Mouse (Mus musculus): Measurements from ENCODE around the gene Bicra. TPM values are rescaled to one million over a fixed set of nuclear protein-coding genes. Genes with fewer than 3 reads are reported as not detected.

Gene Bicra
- 7.7 and 10.7 TPM in 2 replicates for polyA plus RNA-seq (2016; fragmentation: Nextera tagmentation; extraction: Ambion mirVana)

GRCm38 (mm10) chr7:16047338-16048146, at the start of gene Bicra:
TSS of gene Bicra (minus strand) at chr7:16047921.
- WGBS: under 1% methylated on average over 69 of the region's 69 CpGs
- H3K36me3 ChIP-seq: peaks cover 11% of the 10 kb centered on the region
- H3K27me3 ChIP-seq (ENCODE audit: insufficient read depth, poor library complexity, severe bottlenecking): no peaks in the 10 kb centered on the region
- peaks cover 69% of the 10 kb centered on the region for H3K4me1 ChIP-seq (replicated peaks)
- H3K9me3 ChIP-seq: no peaks in the 10 kb centered on the region
- peak within 1 kb of the TSS; percentile 99 for H3K4me3 ChIP-seq
- peak; percentile 82 for DNase-seq (ENCODE audit: low spot score)
- H3K27ac ChIP-seq: peak within 1 kb of the TSS; percentile 100

- no peaks in the 10 kb centered on the region for H3K36me3 ChIP-seq
- no peak overlapping the region for H3K27ac ChIP-seq
- peaks cover 15% of the 10 kb centered on the region for H3K4me1 ChIP-seq (replicated peaks)
- H3K4me3 ChIP-seq: no peak overlapping the region
- peaks cover 5% of the 10 kb centered on the region; the same call in 1 of the 2 replicates for H3K27me3 ChIP-seq (ENCODE audit: insufficient read depth, poor library complexity, severe bottlenecking)
- 76% methylated on average over 3 of the region's 3 CpGs for WGBS
- H3K9me3 ChIP-seq: no peaks in the 10 kb centered on the region
- no peak for DNase-seq (ENCODE audit: low spot score)
Measured at GRCm38 (mm10) chr7:16094592-16094991, 46.9 kb upstream of the Bicra start.

DNA sequence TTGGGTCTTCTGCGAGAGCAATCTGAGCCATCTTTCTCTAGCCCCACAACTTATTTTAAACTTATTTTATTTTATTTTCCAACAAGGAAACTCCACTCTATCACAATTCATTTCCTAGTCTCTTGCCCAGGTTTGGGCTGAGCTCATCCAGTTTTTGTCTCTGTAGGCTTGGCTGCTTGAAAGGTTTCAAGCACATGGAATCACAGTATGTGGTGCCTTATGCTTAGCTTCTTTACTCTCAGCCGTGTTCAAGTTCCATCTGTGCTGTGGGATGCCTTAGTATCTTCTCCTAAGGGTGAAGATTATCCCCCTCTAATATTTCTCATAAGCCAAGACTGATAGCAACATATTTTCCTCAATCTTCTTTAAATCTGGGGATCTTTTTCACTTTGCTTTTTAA, 39.9 kb upstream of the Bicra start:
- Histone ChIP-seq H3K27ac (no peak overlapping the region), H3K4me1 (replicated peaks) (no peaks in the 10 kb centered on the region), H3K36me3 (no peaks in the 10 kb centered on the region), H3K4me3 (no peak overlapping the region), H3K9me3 (no peaks in the 10 kb centered on the region), H3K27me3 (ENCODE audit: insufficient read depth, poor library complexity, severe bottlenecking) (no peaks in the 10 kb centered on the region)
- no peak for DNase-seq (ENCODE audit: low spot score)
- 76% methylated on average over 2 of the region's 2 CpGs for WGBS

- H3K4me3 ChIP-seq: no peak overlapping the region
- 65% methylated on average over 4 of the region's 4 CpGs for WGBS
- H3K4me1 ChIP-seq (replicated peaks): no peaks in the 10 kb centered on the region
- no peaks in the 10 kb centered on the region for H3K36me3 ChIP-seq
- no peaks in the 10 kb centered on the region for H3K9me3 ChIP-seq
- H3K27me3 ChIP-seq (ENCODE audit: insufficient read depth, poor library complexity, severe bottlenecking): no peaks in the 10 kb centered on the region
- no peak overlapping the region for H3K27ac ChIP-seq
- no peak for DNase-seq (ENCODE audit: low spot score)
Measured at GRCm38 (mm10) chr7:16083361-16083760, 35.6 kb upstream of the Bicra start.

GRCm38 (mm10) chr7:16080581-16080980, 32.9 kb upstream of the Bicra start:
- WGBS: 77% methylated on average over 4 of the region's 4 CpGs
- no peaks in the 10 kb centered on the region for H3K4me1 ChIP-seq (replicated peaks)
- H3K9me3 ChIP-seq: no peaks in the 10 kb centered on the region
- H3K27ac ChIP-seq: no peak overlapping the region
- no peak overlapping the region for H3K4me3 ChIP-seq
- H3K27me3 ChIP-seq (ENCODE audit: insufficient read depth, poor library complexity, severe bottlenecking): peaks cover 3% of the 10 kb centered on the region; the same call in 1 of the 2 replicates
- DNase-seq (ENCODE audit: low spot score): no peak
- H3K36me3 ChIP-seq: no peaks in the 10 kb centered on the region

DNA sequence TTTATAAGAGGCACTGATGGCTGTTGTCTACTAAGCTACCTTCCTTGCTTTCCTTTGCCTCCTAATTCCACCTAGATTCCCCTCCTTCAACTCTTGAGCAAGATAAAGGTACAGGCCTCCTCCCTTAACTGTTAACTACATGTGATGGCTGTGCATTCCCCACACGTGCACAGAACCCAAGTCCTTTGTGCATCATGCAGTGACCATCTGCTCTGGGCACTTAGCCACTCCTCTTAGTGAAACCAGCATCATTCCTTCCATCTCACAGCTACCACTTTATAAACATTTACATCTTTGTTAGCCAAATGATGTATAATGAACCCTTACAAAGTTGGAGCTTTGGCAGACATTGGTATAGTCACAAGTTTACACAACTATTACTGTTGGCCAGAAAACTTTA, 32.2 kb upstream of the Bicra start:
- no peaks in the 10 kb centered on the region for H3K9me3 ChIP-seq
- no peak overlapping the region for H3K4me3 ChIP-seq
- H3K27me3 ChIP-seq (ENCODE audit: insufficient read depth, poor library complexity, severe bottlenecking): peaks cover 3% of the 10 kb centered on the region; the same call in 1 of the 2 replicates
- H3K36me3 ChIP-seq: no peaks in the 10 kb centered on the region
- H3K27ac ChIP-seq: no peak overlapping the region
- whole genome bisulfite sequencing: 76% methylated on average over 1 of the region's 1 CpGs
- no peak for DNase-seq (ENCODE audit: low spot score)
- H3K4me1 ChIP-seq (replicated peaks): no peaks in the 10 kb centered on the region

DNA sequence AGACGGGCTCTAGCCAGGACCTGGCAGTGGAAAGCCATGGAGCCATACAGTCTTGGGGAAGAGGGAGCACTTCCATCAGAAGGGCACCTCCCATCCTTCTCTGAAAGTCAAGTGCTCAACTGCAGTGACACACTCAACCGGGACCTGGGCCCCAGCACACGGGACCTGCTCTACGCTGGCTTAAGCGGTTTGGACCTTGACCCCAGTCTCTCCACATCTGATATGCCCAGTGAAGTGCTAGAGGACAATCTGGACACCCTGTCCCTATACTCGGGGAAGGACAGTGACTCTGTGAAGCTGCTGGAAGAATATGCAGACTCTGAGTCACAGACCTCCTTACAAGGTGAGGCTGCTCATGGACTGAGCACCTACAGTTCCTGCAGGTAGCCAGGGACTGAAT, 24.2 kb upstream of the Bicra start:
- Histone ChIP-seq H3K4me1 (replicated peaks) (no peaks in the 10 kb centered on the region), H3K4me3 (no peak overlapping the region), H3K36me3 (no peaks in the 10 kb centered on the region), H3K9me3 (no peaks in the 10 kb centered on the region), H3K27ac (no peak overlapping the region), H3K27me3 (ENCODE audit: insufficient read depth, poor library complexity, severe bottlenecking) (peaks cover 3% of the 10 kb centered on the region; the same call in 1 of the 2 replicates)
- 88% methylated on average over 6 of the region's 6 CpGs for WGBS
- DNase-seq (ENCODE audit: low spot score): no peak

DNA sequence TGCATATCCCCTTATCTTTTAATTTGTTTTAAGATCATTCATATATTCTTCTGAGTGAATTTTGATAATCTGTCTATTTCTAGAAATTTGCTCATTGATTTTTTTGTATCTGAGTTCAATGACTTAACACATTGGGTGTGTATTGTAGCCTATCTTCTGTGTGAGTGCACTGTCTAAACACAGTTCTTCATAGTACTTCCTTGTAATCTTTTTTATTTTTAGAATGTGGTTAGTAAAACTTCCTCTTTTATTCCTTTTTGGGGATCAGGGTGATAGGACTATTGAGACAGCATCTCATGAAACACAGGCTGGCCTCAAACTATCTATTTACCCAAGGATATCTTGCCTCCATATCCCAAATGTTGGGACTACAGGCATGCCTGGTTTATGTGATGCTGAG, 23.1 kb upstream of the Bicra start:
- H3K9me3 ChIP-seq: no peaks in the 10 kb centered on the region
- H3K27ac ChIP-seq: no peak overlapping the region
- H3K4me3 ChIP-seq: no peak overlapping the region
- no peaks in the 10 kb centered on the region for H3K36me3 ChIP-seq
- DNase-seq (ENCODE audit: low spot score): no peak
- no peaks in the 10 kb centered on the region for H3K4me1 ChIP-seq (replicated peaks)
- no peaks in the 10 kb centered on the region; the same call in 1 of the 2 replicates for H3K27me3 ChIP-seq (ENCODE audit: insufficient read depth, poor library complexity, severe bottlenecking)

DNA sequence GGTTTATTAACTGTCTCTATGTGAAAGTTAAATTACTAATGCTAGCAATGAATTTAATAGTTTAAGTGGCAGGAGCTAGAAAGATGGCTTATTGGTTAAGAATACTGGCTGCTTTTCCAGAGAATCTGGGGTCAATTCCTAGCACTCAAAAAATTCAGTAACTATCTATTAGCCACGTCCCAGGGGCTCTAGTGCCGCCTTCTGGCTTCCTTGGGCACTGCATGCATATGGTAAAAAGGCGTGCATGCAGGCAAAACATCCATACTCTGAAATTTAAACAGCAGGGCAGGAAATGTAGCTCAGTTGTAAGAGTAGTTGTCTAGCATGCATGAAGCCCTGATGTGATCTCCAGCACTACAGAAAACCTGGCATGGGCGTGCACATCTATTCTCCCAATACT, 15.8 kb upstream of the Bicra start:
- no peak for DNase-seq (ENCODE audit: low spot score)
- 34% methylated on average over 4 of the region's 4 CpGs for WGBS
- peaks cover 42% of the 10 kb centered on the region for H3K27me3 ChIP-seq (ENCODE audit: insufficient read depth, poor library complexity, severe bottlenecking)

DNA sequence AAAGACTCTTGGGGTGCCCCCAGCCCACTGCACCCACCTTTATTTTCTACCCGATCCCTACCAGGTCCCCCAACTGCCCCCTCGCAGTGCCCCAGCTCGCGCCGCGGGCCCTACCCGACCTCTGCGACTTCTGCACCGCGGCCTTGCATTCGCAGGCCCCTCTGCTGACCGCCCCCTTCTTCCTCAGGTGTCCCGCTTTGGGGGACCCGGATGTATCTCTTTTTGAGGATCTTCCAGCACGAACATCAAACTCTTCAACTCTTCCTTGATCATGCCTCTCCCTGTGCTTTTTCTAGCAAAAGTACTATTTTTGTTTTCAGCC, 14.3 kb upstream of the Bicra start:
- Histone ChIP-seq H3K27me3 (ENCODE audit: insufficient read depth, poor library complexity, severe bottlenecking) (peaks cover 42% of the 10 kb centered on the region), H3K4me3 (peak overlapping the region; percentile 33; the same call in 1 of the 2 replicates), H3K9me3 (peaks cover 14% of the 10 kb centered on the region), H3K27ac (no peak overlapping the region), H3K36me3 (no peaks in the 10 kb centered on the region), H3K4me1 (replicated peaks) (no peaks in the 10 kb centered on the region)
- DNase-seq (ENCODE audit: low spot score): no peak
- 69% methylated on average over 15 of the region's 15 CpGs for WGBS

More for the DNA sequence above, 15.8 kb upstream of the Bicra start:
- H3K9me3 ChIP-seq: peaks cover 14% of the 10 kb centered on the region
- no peak overlapping the region for H3K27ac ChIP-seq
- H3K36me3 ChIP-seq: no peaks in the 10 kb centered on the region
- no peaks in the 10 kb centered on the region for H3K4me1 ChIP-seq (replicated peaks)
- H3K4me3 ChIP-seq: no peak overlapping the region

DNA sequence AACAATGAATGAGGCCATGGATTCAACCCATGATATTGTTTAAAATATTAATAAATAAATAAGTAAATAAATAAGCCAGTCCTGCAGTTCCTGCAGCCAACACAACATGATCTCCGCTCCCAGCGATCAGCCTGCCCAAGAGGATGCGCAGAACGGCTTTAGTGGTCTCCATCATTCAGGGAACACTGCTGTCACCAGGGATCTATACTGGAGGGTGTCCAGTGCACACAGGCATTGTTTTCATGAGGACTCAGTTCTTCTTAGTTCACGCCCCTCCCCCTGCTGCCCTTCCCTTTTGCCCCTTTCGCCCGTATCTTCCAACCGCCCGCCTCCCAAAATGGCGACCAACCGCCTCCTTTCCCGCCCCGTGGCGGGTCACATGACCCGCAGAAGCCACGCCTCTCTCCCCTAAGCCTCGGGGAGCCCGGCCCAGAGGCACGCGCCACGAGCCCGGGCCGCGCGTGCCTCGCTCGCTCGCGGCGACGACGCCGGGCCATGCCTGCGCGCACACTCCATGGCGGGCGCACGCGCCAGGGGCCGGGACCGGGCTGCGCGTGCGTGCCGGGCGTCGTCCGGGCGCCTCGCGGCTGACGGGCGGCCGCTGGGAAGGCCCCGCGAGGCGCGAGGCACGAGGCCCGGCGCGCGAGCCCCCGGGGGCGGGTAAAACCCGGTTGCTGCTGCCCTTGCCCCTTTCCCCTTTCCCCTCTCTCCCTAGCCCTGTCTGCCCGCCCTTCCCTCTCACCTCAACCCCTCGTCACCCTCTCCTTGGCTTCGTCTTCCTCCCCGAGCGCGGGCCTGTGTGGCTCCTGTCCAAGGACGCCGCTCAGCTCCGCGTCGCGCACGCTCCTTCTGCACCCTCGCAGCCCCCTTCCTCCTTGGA, 13.7 kb upstream of the Bicra start, which contains the start of gene Zfp541:
TSS of gene Zfp541 (plus strand) at position 596 of the 880 bp plus-strand sequence.
- Histone ChIP-seq H3K4me3 (peak within 1 kb of the TSS; percentile 33), H3K27me3 (ENCODE audit: insufficient read depth, poor library complexity, severe bottlenecking) (peaks cover 42% of the 10 kb centered on the region), H3K4me1 (replicated peaks) (no peaks in the 10 kb centered on the region), H3K9me3 (peaks cover 14% of the 10 kb centered on the region), H3K27ac (no peak within 1 kb of the TSS), H3K36me3 (no peaks in the 10 kb centered on the region)
- WGBS: 47% methylated on average over 80 of the region's 80 CpGs
- DNase-seq (ENCODE audit: low spot score): peak; percentile 20

DNA sequence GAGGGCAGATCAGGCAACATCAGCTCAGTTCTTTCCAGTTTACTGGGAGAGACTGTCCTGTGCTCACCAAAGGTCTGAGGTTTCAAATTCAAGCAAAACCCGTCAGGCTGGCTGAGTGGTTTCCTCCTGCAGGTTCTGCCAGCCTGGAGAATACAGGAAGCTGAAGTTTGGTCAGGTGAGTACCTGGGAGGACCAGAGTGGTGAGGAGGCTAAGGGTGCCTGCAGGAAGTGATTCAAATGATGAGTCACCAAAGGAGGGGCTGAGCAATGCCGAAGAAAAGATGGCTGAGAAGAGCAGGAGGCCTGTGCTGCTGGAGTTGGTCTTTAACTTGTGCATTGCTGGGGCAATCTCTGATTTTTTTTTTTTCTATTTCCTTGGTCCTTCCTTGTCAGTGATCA, 9.4 kb upstream of the Bicra start:
- Histone ChIP-seq H3K27ac (no peak overlapping the region), H3K36me3 (no peaks in the 10 kb centered on the region), H3K4me1 (replicated peaks) (peaks cover 7% of the 10 kb centered on the region), H3K27me3 (ENCODE audit: insufficient read depth, poor library complexity, severe bottlenecking) (peaks cover 28% of the 10 kb centered on the region), H3K9me3 (peaks cover 14% of the 10 kb centered on the region), H3K4me3 (no peak overlapping the region)
- WGBS: 64% methylated on average over 2 of the region's 2 CpGs
- DNase-seq (ENCODE audit: low spot score): no peak
